Mouse (Mus musculus) layer of hippocampus, postnatal 14 days (tissue): ENCODE data around the gene Klhl26. TPM values are rescaled to one million over a fixed set of nuclear protein-coding genes. Genes with fewer than 3 reads are reported as not detected.
A peak's percentile ranks its signal among the peaks of the same experiment; 100 is the strongest.

Experiments used
- DNase-seq, 2 experiments: peaks; one replicate each; pipeline ENCODE4 v3.0.0; 2021 to 2022; ENCODE audit warnings: low spot score in 2 of 2, mixed read lengths in 1 of 2
- total RNA-seq, 2 experiments: library from RNA; stranded (reverse); gene quantifications; 2 replicates each; pipeline ENCODE4 v1.2.3; 2021

Klhl26 gene
- total RNA-seq, 2 experiments from 2014 or later, result 44.7 to 45.5 TPM

GRCm38 (mm10) chr8:70415540-70416451 is 61.0 kb downstream of the Klhl26 start:
- peak in 1 of 2 experiments; percentile 54 for DNase-seq

- no peak for DNase-seq
Observed at GRCm38 (mm10) chr8:70414310-70414946, 62.3 kb downstream of the Klhl26 start.

- no peak for DNase-seq
Observed at GRCm38 (mm10) chr8:70410281-70410680, 66.5 kb downstream of the Klhl26 start.

- peak; percentile 46 to 69 for DNase-seq
Observed at GRCm38 (mm10) chr8:70409455-70409871, 67.3 kb downstream of the Klhl26 start.

GRCm38 (mm10) chr8:70409019-70409418 is 67.7 kb downstream of the Klhl26 start:
- no peak for DNase-seq

- DNase-seq, result no peak
Observed at GRCm38 (mm10) chr8:70408301-70408700, 68.5 kb downstream of the Klhl26 start.

- no peak for DNase-seq
Observed at GRCm38 (mm10) chr8:70406427-70407069, 70.2 kb downstream of the Klhl26 start.

- no peak for DNase-seq
Observed at GRCm38 (mm10) chr8:70405189-70405588, 71.6 kb downstream of the Klhl26 start.

GRCm38 (mm10) chr8:70404212-70404611 is 72.6 kb downstream of the Klhl26 start:
- DNase-seq, result no peak

Other genes starting within 250 kb of the Klhl26 start
- gene Sugp2, start 242.7 kb downstream of the Klhl26 start, total RNA-seq, result 100 to 1,000 TPM; 124 TPM
- gene Armc6, start 242.5 kb downstream of the Klhl26 start, total RNA-seq, result 10 to 100 TPM; 60.1 to 67.4 TPM
- 10 to 100 TPM; 75.5 to 84.3 TPM for gene Homer3, start 194.1 kb downstream of the Klhl26 start, total RNA-seq
- 10 to 100 TPM; 41.4 to 53.6 TPM for gene Ddx49, start 174.5 kb downstream of the Klhl26 start, total RNA-seq
- 100 to 1,000 TPM; 134 to 148 TPM for gene Cope, start 174.4 kb downstream of the Klhl26 start, total RNA-seq
- gene Cers1, start 161.2 kb downstream of the Klhl26 start, total RNA-seq, result 100 to 1,000 TPM; 107 to 119 TPM
- gene Gdf1, start 147.2 kb downstream of the Klhl26 start, total RNA-seq, result 10 to 100 TPM; 11.2 to 22.7 TPM
- 10 to 100 TPM; 50.3 to 54.9 TPM for gene Upf1, start 123.7 kb downstream of the Klhl26 start, total RNA-seq
- gene Comp, start 103.4 kb downstream of the Klhl26 start, total RNA-seq, result under 1 TPM; 0.21 to 0.30 TPM
- gene Crtc1, start 37.4 kb downstream of the Klhl26 start, total RNA-seq, result 100 to 1,000 TPM; 128 to 135 TPM
- 100 to 1,000 TPM; 251 to 263 TPM for gene Tmem59l, start 10.4 kb upstream of the Klhl26 start, total RNA-seq
- 10 to 100 TPM; 21.8 to 24.2 TPM for gene Crlf1, start 16.2 kb upstream of the Klhl26 start, total RNA-seq
- 100 to 1,000 TPM in 1 of 2 experiments, 10 to 100 TPM in 1; 83.2 to 103 TPM for gene Rex1bd, start 29.8 kb upstream of the Klhl26 start, total RNA-seq
- 1,000 to 10,000 TPM; 1,048 to 1,082 TPM for gene Uba52, start 33.8 kb upstream of the Klhl26 start, total RNA-seq
- 100 to 1,000 TPM; 412 to 417 TPM for gene Fkbp8, start 50.8 kb upstream of the Klhl26 start, total RNA-seq
- gene Kxd1, start 51.0 kb upstream of the Klhl26 start, total RNA-seq, result 10 to 100 TPM; 39.5 to 40.3 TPM
- gene Ell, start 62.5 kb upstream of the Klhl26 start, total RNA-seq, result 10 to 100 TPM; 18.7 TPM
- gene Isyna1, start 117.4 kb upstream of the Klhl26 start, total RNA-seq, result 10 to 100 TPM; 38.8 to 46.1 TPM
- gene Ssbp4, start 131.9 kb upstream of the Klhl26 start, total RNA-seq, result 100 to 1,000 TPM; 253 to 259 TPM
- 1 to 10 TPM; 1.1 to 1.4 TPM for gene Lrrc25, start 139.2 kb upstream of the Klhl26 start, total RNA-seq
- gene Gdf15, start 155.5 kb upstream of the Klhl26 start, total RNA-seq, result not detected
- gene Pgpep1, start 183.4 kb upstream of the Klhl26 start, total RNA-seq, result 10 to 100 TPM; 25.9 to 30.8 TPM
- gene Lsm4, start 196.3 kb upstream of the Klhl26 start, total RNA-seq, result 10 to 100 TPM; 67.8 to 71.7 TPM
- 100 to 1,000 TPM; 163 to 179 TPM for gene Jund, start 222.0 kb upstream of the Klhl26 start, total RNA-seq
- gene Iqcn, start 226.5 kb upstream of the Klhl26 start, total RNA-seq, result under 1 TPM in 1 of 2 experiments, not detected in 1; 0.14 TPM
- not detected for gene Gm3336, start 241.6 kb upstream of the Klhl26 start, total RNA-seq
- gene Pde4c, start 246.8 kb upstream of the Klhl26 start, total RNA-seq, result under 1 TPM; 0.81 to 0.91 TPM